Mouse (Mus musculus): ENCODE measurements at regions not wholly inside any gene's neighbourhood (a gene's known extent, or its start where the extent isn't known, plus 50 kb on each side); places are given as distances from the start of the nearest gene placed in this dataset.

- DNase-seq (ENCODE audit: low spot score), result no peak
Measured at GRCm38 (mm10) chr6:31109604-31110003, 150.7 kb upstream of the Klf14 start.

- no peak for DNase-seq (ENCODE audit: low spot score)
Measured at GRCm38 (mm10) chr6:31112293-31113077, 153.6 kb upstream of the Klf14 start.

- DNase-seq (ENCODE audit: low spot score), result no peak
Measured at GRCm38 (mm10) chr6:31113558-31114326, 154.9 kb upstream of the Klf14 start.

- DNase-seq (ENCODE audit: low spot score), result no peak
Measured at GRCm38 (mm10) chr6:31114336-31115335, 155.8 kb upstream of the Klf14 start.

GRCm38 (mm10) chr6:31115566-31115965 is 156.7 kb upstream of the Klf14 start:
- no peak for DNase-seq (ENCODE audit: low spot score)

- DNase-seq (ENCODE audit: low spot score), result no peak
Measured at GRCm38 (mm10) chr6:31116365-31116764, 157.5 kb upstream of the Klf14 start.

- DNase-seq (ENCODE audit: low spot score), result no peak
Measured at GRCm38 (mm10) chr6:31117666-31118065, 158.8 kb upstream of the Klf14 start.

- DNase-seq (ENCODE audit: low spot score), result peak; percentile 50
Measured at GRCm38 (mm10) chr6:31121008-31121407, 162.1 kb upstream of the Klf14 start.

GRCm38 (mm10) chr6:31122895-31123294 is 164.0 kb upstream of the Klf14 start:
- DNase-seq (ENCODE audit: low spot score), result no peak

GRCm38 (mm10) chr6:31123342-31123990 is 164.6 kb upstream of the Klf14 start:
- no peak for DNase-seq (ENCODE audit: low spot score)

- DNase-seq (ENCODE audit: low spot score), result no peak
Measured at GRCm38 (mm10) chr6:31124076-31124475, 165.2 kb upstream of the Klf14 start.

- DNase-seq (ENCODE audit: low spot score), result no peak
Measured at GRCm38 (mm10) chr6:31124872-31125271, 166.0 kb upstream of the Klf14 start.

- peak; percentile 50 for DNase-seq (ENCODE audit: low spot score)
Measured at GRCm38 (mm10) chr6:31125328-31126118, 166.6 kb upstream of the Klf14 start.

GRCm38 (mm10) chr6:31126131-31126871 is 167.4 kb upstream of the Klf14 start:
- no peak for DNase-seq (ENCODE audit: low spot score)

GRCm38 (mm10) chr6:31129170-31129569 is 170.3 kb upstream of the Klf14 start:
- DNase-seq (ENCODE audit: low spot score), result no peak

GRCm38 (mm10) chr6:31129987-31130386 is 171.1 kb upstream of the Klf14 start:
- DNase-seq (ENCODE audit: low spot score), result no peak

- DNase-seq (ENCODE audit: low spot score), result no peak
Measured at GRCm38 (mm10) chr6:31130522-31130921, 171.6 kb upstream of the Klf14 start.

- no peak for DNase-seq (ENCODE audit: low spot score)
Measured at GRCm38 (mm10) chr6:31131716-31132115, 172.8 kb upstream of the Klf14 start.

- no peak for DNase-seq (ENCODE audit: low spot score)
Measured at GRCm38 (mm10) chr6:31132396-31133190, 173.7 kb upstream of the Klf14 start.

Data from embryo, embryonic 10 days (tissue).